26 mouse cellular contexts compared by ENCODE assay signal in the genomic region with DNA sequence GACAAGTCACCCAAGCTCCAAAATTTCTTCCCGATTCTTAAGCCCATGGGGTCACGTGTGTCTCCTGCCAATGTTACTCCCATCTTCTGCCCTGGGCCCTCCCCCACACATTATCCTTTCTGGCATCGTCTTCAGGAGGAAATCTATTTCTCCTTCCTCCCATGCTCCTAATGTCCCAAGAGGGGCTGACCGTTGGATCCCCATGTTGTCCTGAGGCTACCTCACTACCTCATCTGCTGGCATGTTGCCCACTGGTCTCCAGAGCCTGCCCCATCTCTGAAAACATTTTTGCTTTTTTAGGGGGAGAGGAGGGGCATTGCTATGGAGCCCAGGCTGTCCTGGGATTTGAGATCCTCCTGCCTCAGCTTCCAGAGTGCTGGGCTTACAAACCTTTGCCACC. TPM values are rescaled to one million over a fixed set of nuclear protein-coding genes. Genes with fewer than 3 reads are reported as not detected.
A peak's percentile ranks its signal among the peaks of the same experiment; 100 is the strongest.
DNase-seq lines count a peak whose midpoint lies in the region; ATAC-seq and TF ChIP-seq lines count a peak whose summit lies in the region.
"Had no signal": no experiment of that assay in that cellular context is flagged by ENCODE, and none has a peak within 500 bp of the region (broad histone marks: within the 10 kb centered on the region; RNA-seq: fewer than 3 reads in every experiment).

No protein-coding gene starts in this region.

- H3K36me3 ChIP-seq in forebrain, embryonic 10.5 days (replicated peaks): peaks cover 30% of the 10 kb centered on the region
- no peaks in the 10 kb centered on the region; the same call in 1 of the 2 replicates for H3K36me3 ChIP-seq in forebrain, embryonic 11.5 days (ENCODE audit: control insufficient read depth, insufficient read depth, low read length)
- H3K36me3 ChIP-seq in midbrain, embryonic 12.5 days: peaks cover 7% of the 10 kb centered on the region; the same call in 1 of the 2 replicates
- no peaks in the 10 kb centered on the region for H3K36me3 ChIP-seq in midbrain, postnatal 0 days (ENCODE audit: insufficient read depth, low read length)
- H3K36me3 ChIP-seq in hindbrain, embryonic 12.5 days: no peaks in the 10 kb centered on the region
- H3K36me3 ChIP-seq: embryonic facial prominence, embryonic 15.5 days; G1E; heart, embryonic 12.5 days; hindbrain, embryonic 15.5 days; liver, embryonic 12.5 days had no signal

- peak overlapping the region; percentile 75; the same call in 1 of the 2 replicates for H3K27ac ChIP-seq in forebrain, embryonic 10.5 days
- H3K27ac ChIP-seq in forebrain, embryonic 11.5 days (ENCODE audit: low read depth, low read length): no peak overlapping the region
- H3K27ac ChIP-seq in midbrain, embryonic 12.5 days (replicated peaks): peak overlapping the region; percentile 88
- no peak overlapping the region for H3K27ac ChIP-seq in midbrain, postnatal 0 days (ENCODE audit: low read depth, low read length)
- peak overlapping the region; percentile 81 for H3K27ac ChIP-seq in hindbrain, embryonic 12.5 days
- H3K27ac ChIP-seq: embryonic facial prominence, embryonic 15.5 days; limb, embryonic 13.5 days; liver, embryonic 12.5 days; stomach, postnatal 0 days had no signal

- TF ChIP-seq CTCF in midbrain, postnatal 0 days (IDR thresholded peaks at IDR 0.05): no peak

- no peak overlapping the region for H3K4me2 ChIP-seq in forebrain, embryonic 11.5 days (ENCODE audit: low read depth, low read length, severe bottlenecking)
- no peak overlapping the region for H3K4me2 ChIP-seq in midbrain, embryonic 12.5 days (replicated peaks)
- H3K4me2 ChIP-seq in midbrain, postnatal 0 days (ENCODE audit: low read depth, low read length, poor library complexity, severe bottlenecking): no peak overlapping the region
- no peak overlapping the region for H3K4me2 ChIP-seq in hindbrain, embryonic 12.5 days (replicated peaks)
- H3K4me2 ChIP-seq: embryonic facial prominence, embryonic 15.5 days; heart, embryonic 12.5 days; hindbrain, embryonic 15.5 days; limb, embryonic 13.5 days; liver, embryonic 12.5 days had no signal

- no peak overlapping the region for H3K4me3 ChIP-seq in forebrain, embryonic 10.5 days
- H3K4me3 ChIP-seq in forebrain, embryonic 11.5 days (ENCODE audit: low read depth, low read length): no peak overlapping the region
- H3K4me3 ChIP-seq in midbrain, embryonic 12.5 days: no peak overlapping the region
- H3K4me3 ChIP-seq in midbrain, postnatal 0 days (ENCODE audit: low read depth, low read length): no peak overlapping the region
- H3K4me3 ChIP-seq in hindbrain, embryonic 12.5 days: no peak overlapping the region
- H3K4me3 ChIP-seq: embryonic facial prominence, embryonic 15.5 days; heart, embryonic 12.5 days; hindbrain, embryonic 15.5 days; limb, embryonic 13.5 days; liver, embryonic 12.5 days had no signal

- peaks cover 53% of the 10 kb centered on the region for H3K4me1 ChIP-seq in forebrain, embryonic 10.5 days
- peaks cover 26% of the 10 kb centered on the region for H3K4me1 ChIP-seq in forebrain, embryonic 11.5 days (replicated peaks; ENCODE audit: control insufficient read depth, insufficient read depth, low read length)
- peaks cover 51% of the 10 kb centered on the region for H3K4me1 ChIP-seq in midbrain, embryonic 12.5 days
- peaks cover 21% of the 10 kb centered on the region; the same call in 1 of the 2 replicates for H3K4me1 ChIP-seq in midbrain, postnatal 0 days (ENCODE audit: insufficient read depth, low read length)
- H3K4me1 ChIP-seq in hindbrain, embryonic 12.5 days: peaks cover 65% of the 10 kb centered on the region
- H3K4me1 ChIP-seq: liver, embryonic 12.5 days had no signal

- no peak overlapping the region for H3K9ac ChIP-seq in forebrain, embryonic 11.5 days (ENCODE audit: low read length)
- H3K9ac ChIP-seq in midbrain, embryonic 12.5 days (replicated peaks): no peak overlapping the region
- no peak overlapping the region for H3K9ac ChIP-seq in midbrain, postnatal 0 days (replicated peaks; ENCODE audit: low read length, poor library complexity, severe bottlenecking)
- no peak overlapping the region for H3K9ac ChIP-seq in hindbrain, embryonic 12.5 days
- H3K9ac ChIP-seq: embryonic facial prominence, embryonic 15.5 days; heart, embryonic 12.5 days; hindbrain, embryonic 15.5 days; limb, embryonic 13.5 days; liver, embryonic 12.5 days had no signal

- no peaks in the 10 kb centered on the region for H3K9me3 ChIP-seq in forebrain, embryonic 10.5 days
- H3K9me3 ChIP-seq in forebrain, embryonic 11.5 days (ENCODE audit: control insufficient read depth, low read length): no peaks in the 10 kb centered on the region
- H3K9me3 ChIP-seq in midbrain, embryonic 12.5 days: no peaks in the 10 kb centered on the region
- no peaks in the 10 kb centered on the region for H3K9me3 ChIP-seq in midbrain, postnatal 0 days (ENCODE audit: low read length)
- H3K9me3 ChIP-seq in hindbrain, embryonic 12.5 days (replicated peaks): no peaks in the 10 kb centered on the region
- H3K9me3 ChIP-seq: embryonic facial prominence, embryonic 15.5 days; G1E; heart, embryonic 12.5 days; hindbrain, embryonic 15.5 days; limb, embryonic 13.5 days; liver, embryonic 12.5 days had no signal

- H3K27me3 ChIP-seq in forebrain, embryonic 10.5 days (ENCODE audit: poor library complexity, severe bottlenecking): no peaks in the 10 kb centered on the region
- H3K27me3 ChIP-seq in forebrain, embryonic 11.5 days (ENCODE audit: control insufficient read depth, insufficient read depth, low read length): no peaks in the 10 kb centered on the region
- no peaks in the 10 kb centered on the region for H3K27me3 ChIP-seq in midbrain, embryonic 12.5 days
- H3K27me3 ChIP-seq in midbrain, postnatal 0 days (ENCODE audit: insufficient read depth, low read length): no peaks in the 10 kb centered on the region
- no peaks in the 10 kb centered on the region for H3K27me3 ChIP-seq in hindbrain, embryonic 12.5 days
- H3K27me3 ChIP-seq: CH12.LX; embryonic facial prominence, embryonic 15.5 days; heart, embryonic 12.5 days; hindbrain, embryonic 15.5 days; limb, embryonic 13.5 days; Patski had no signal

- no peak for DNase-seq in forebrain, embryonic 10.5 days (ENCODE audit: extremely low spot score, low spot score)
- no peak for DNase-seq in forebrain, embryonic 11.5 days (ENCODE audit: low spot score)
- DNase-seq in midbrain, postnatal 0 days (ENCODE audit: low spot score): no peak
- no peak for DNase-seq in testis, postnatal 14 days (ENCODE audit: low spot score)
- DNase-seq in thymus, postnatal 36 days: no peak
- DNase-seq: adrenal gland, adult 2 months; B cell, adult 2 months; gastrocnemius, postnatal 25 days; heart, adult 18-20 months; heart, postnatal 10 days; kidney, postnatal 36 days; lung, adult 18-20 months; lung, postnatal 10 days; right cerebral cortex, postnatal 14 days had no signal

- 92% methylated on average over 4 of the region's 4 CpGs for WGBS in forebrain, embryonic 10.5 days
- 91% methylated on average over 4 of the region's 4 CpGs for WGBS in forebrain, embryonic 11.5 days
- WGBS in midbrain, embryonic 12.5 days: 77% methylated on average over 4 of the region's 4 CpGs
- WGBS in midbrain, postnatal 0 days: 62% methylated on average over 4 of the region's 4 CpGs
- WGBS in hindbrain, embryonic 12.5 days: 71% methylated on average over 4 of the region's 4 CpGs

- no peak for ATAC-seq in forebrain, embryonic 11.5 days (replicated peaks; ENCODE audit: low FRiP score)
- no peak for ATAC-seq in midbrain, embryonic 12.5 days (ENCODE audit: low FRiP score, low read depth)
- no peak for ATAC-seq in midbrain, postnatal 0 days (ENCODE audit: low FRiP score)
- ATAC-seq in hindbrain, embryonic 12.5 days (ENCODE audit: low FRiP score): no peak
- ATAC-seq: intestine, embryonic 16.5 days; liver, embryonic 12.5 days; Patski had no signal

RNA-seq across cellular contexts. Expression of a gene that starts 30.9 kb away (rescaled TPM):
- 4.1 and 4.5 TPM in 2 replicates for polyA plus RNA-seq in forebrain, embryonic 10.5 days (2016; fragmentation: Nextera tagmentation; extraction: Ambion mirVana)
- polyA plus RNA-seq in forebrain, embryonic 11.5 days (2014; fragmentation: Nextera tagmentation; extraction: Ambion mirVana): 12.5 and 18.5 TPM in 2 replicates
- polyA plus RNA-seq in midbrain, embryonic 12.5 days (2016; fragmentation: Nextera tagmentation; extraction: Ambion mirVana): 16.6 and 17.0 TPM in 2 replicates
- 245 and 267 TPM in 2 replicates for total RNA-seq in midbrain, postnatal 0 days (2014; rRNA removed)
- polyA plus RNA-seq in midbrain, postnatal 0 days (2015; fragmentation: Nextera tagmentation; extraction: Ambion mirVana): 8.2 and 10.2 TPM in 2 replicates
- polyA plus RNA-seq in hindbrain, embryonic 12.5 days (2016; fragmentation: Nextera tagmentation; extraction: Ambion mirVana): 13.9 and 16.2 TPM in 2 replicates
- total RNA-seq: G1E had no signal
- polyA plus RNA-seq: G1E; intestine, embryonic 16.5 days had no signal

Comparison
In these comparisons a context has a peak if more than half of its experiments do, and no peak if none do; other contexts are left out.
1. H3K27ac ChIP-seq: peak in forebrain, embryonic 10.5 days (single experiment), midbrain, embryonic 12.5 days (single experiment) and hindbrain, embryonic 12.5 days (single experiment); none in forebrain, embryonic 11.5 days (single experiment) and midbrain, postnatal 0 days (single experiment).